Mouse (Mus musculus) telencephalon, adult 2 months (tissue): Measurements from ENCODE around the gene Ccdc61.

Source experiments
- DNase-seq: peaks from one replicate; pipeline ENCODE4 v3.0.0-alpha.2; 2011; ENCODE audit warnings: low read depth, low spot score

Gene Ccdc61

GRCm38 (mm10) chr7:18858310-18858916 is 51.8 kb downstream of the Ccdc61 start:
- DNase-seq = no peak

- no peak for DNase-seq
Observed at GRCm38 (mm10) chr7:18848395-18848794, 61.8 kb downstream of the Ccdc61 start.

DNA sequence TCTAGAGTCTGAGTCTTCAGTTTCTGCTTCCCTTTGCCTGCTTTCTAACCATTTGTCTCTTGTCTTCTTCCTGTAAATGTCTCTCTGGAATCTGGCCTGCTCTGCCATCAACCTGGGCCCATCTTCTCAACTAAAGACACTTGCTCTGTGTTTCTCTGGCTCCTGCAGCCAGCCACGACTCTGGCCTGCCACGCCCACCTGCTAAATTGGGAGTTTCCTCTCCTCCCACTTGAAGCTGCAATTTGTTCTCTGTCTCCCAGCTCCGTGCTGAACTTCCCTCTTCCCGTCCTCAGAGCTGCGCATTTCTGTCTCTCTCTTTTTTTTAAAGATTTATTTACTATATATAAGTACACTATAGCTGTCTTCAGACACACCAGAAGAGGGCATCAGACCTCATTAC is 65.4 kb downstream of the Ccdc61 start:
- no peak for DNase-seq

DNA sequence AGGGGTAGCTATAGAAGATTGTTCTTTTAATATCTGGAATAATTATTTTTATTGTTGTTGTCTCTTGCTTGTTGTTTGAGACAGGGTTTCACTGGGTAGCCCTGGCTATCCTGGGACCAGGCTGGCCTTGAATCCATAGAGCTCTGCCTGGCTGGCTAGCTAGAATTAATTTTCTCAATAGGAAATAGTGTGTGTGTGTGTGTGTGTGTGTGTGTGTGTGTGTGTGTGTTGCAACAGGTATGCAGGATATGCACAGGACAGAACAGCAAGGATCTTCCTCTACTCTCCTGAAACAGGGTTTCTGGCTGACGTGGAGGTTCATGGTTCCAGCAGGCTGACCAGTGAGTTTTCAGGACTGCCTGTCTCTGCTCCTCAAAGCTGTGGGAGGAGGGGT is 69.0 kb downstream of the Ccdc61 start:
- no peak for DNase-seq
